Mouse (Mus musculus): ENCODE data around the gene Wdr4. TPM values are rescaled to one million over a fixed set of nuclear protein-coding genes. Genes with fewer than 3 reads are reported as not detected.

Gene Wdr4
- polyA plus RNA-seq, 1 experiment, result 48.5 TPM

GRCm38 (mm10) chr17:31531441-31532158 lies 11.8 kb upstream of the Wdr4 start:
- H3K36me3 ChIP-seq (ENCODE audit: control insufficient read depth, insufficient read depth), result peaks cover 16% of the 10 kb centered on the region
- TF ChIP-seq MAX (IDR thresholded peaks at IDR 0.05), result no peak
- TF ChIP-seq CEBPB (IDR thresholded peaks at IDR 0.05; ENCODE audit: low read depth), result no peak
- no peak for TF ChIP-seq MYOD1 (IDR thresholded peaks at IDR 0.05; ENCODE audit: control insufficient read depth, insufficient read length, low read depth)
- no peak for TF ChIP-seq MYOG (IDR thresholded peaks at IDR 0.05; ENCODE audit: control insufficient read depth, extremely low read depth, insufficient read length)
- TF ChIP-seq FOSL1 (IDR thresholded peaks at IDR 0.05; ENCODE audit: insufficient read depth, low read length, poor library complexity, severe bottlenecking), result no peak
- TF ChIP-seq CTCF (IDR thresholded peaks at IDR 0.05; ENCODE audit: control insufficient read depth, insufficient read depth, insufficient read length), result no peak
- no peak for TF ChIP-seq USF1 (IDR thresholded peaks at IDR 0.05; ENCODE audit: low read depth)

GRCm38 (mm10) chr17:31529314-31529713 lies 9.5 kb upstream of the Wdr4 start:
- no peaks in the 10 kb centered on the region for H3K27me3 ChIP-seq (ENCODE audit: control insufficient read depth, insufficient read depth, insufficient read length)
- H3K4me3 ChIP-seq (ENCODE audit: insufficient read depth, poor library complexity, severe bottlenecking), result no peak overlapping the region
- H3ac ChIP-seq (ENCODE audit: control insufficient read depth, insufficient read length, low read depth), result no peak overlapping the region
- H3K79me2 ChIP-seq (ENCODE audit: control insufficient read depth, insufficient read depth), result no peaks in the 10 kb centered on the region
- peaks cover 16% of the 10 kb centered on the region for H3K36me3 ChIP-seq (ENCODE audit: control insufficient read depth, insufficient read depth)
- no peaks in the 10 kb centered on the region for H3K79me3 ChIP-seq (ENCODE audit: low read depth)
- TF ChIP-seq MYOD1 (IDR thresholded peaks at IDR 0.05; ENCODE audit: control insufficient read depth, insufficient read length, low read depth) (no peak), CEBPB (IDR thresholded peaks at IDR 0.05; ENCODE audit: low read depth) (no peak), CTCF (IDR thresholded peaks at IDR 0.05; ENCODE audit: control insufficient read depth, insufficient read depth, insufficient read length) (no peak), FOSL1 (IDR thresholded peaks at IDR 0.05; ENCODE audit: insufficient read depth, low read length, poor library complexity, severe bottlenecking) (no peak), MYOG (IDR thresholded peaks at IDR 0.05; ENCODE audit: control insufficient read depth, extremely low read depth, insufficient read length) (no peak)

More at GRCm38 (mm10) chr17:31531441-31532158, 11.8 kb upstream of the Wdr4 start:
- Histone ChIP-seq H3K79me3 (ENCODE audit: low read depth) (no peaks in the 10 kb centered on the region), H3K79me2 (ENCODE audit: control insufficient read depth, insufficient read depth) (no peaks in the 10 kb centered on the region), H3ac (ENCODE audit: control insufficient read depth, insufficient read length, low read depth) (no peak overlapping the region), H3K27me3 (ENCODE audit: control insufficient read depth, insufficient read depth, insufficient read length) (no peaks in the 10 kb centered on the region), H3K4me3 (ENCODE audit: insufficient read depth, poor library complexity, severe bottlenecking) (no peak overlapping the region)

GRCm38 (mm10) chr17:31525816-31526215 lies 6.0 kb upstream of the Wdr4 start:
- no peaks in the 10 kb centered on the region for H3K79me2 ChIP-seq (ENCODE audit: control insufficient read depth, insufficient read depth)

GRCm38 (mm10) chr17:31525114-31525513 lies 5.3 kb upstream of the Wdr4 start:
- no peaks in the 10 kb centered on the region for H3K79me2 ChIP-seq (ENCODE audit: control insufficient read depth, insufficient read depth)
- no peak overlapping the region for H3ac ChIP-seq (ENCODE audit: control insufficient read depth, insufficient read length, low read depth)
- peaks cover 11% of the 10 kb centered on the region for H3K36me3 ChIP-seq (ENCODE audit: control insufficient read depth, insufficient read depth)

More at GRCm38 (mm10) chr17:31525816-31526215, 6.0 kb upstream of the Wdr4 start:
- Histone ChIP-seq H3K36me3 (ENCODE audit: control insufficient read depth, insufficient read depth) (peaks cover 11% of the 10 kb centered on the region), H3K4me3 (ENCODE audit: insufficient read depth, poor library complexity, severe bottlenecking) (no peak overlapping the region), H3K27me3 (ENCODE audit: control insufficient read depth, insufficient read depth, insufficient read length) (no peaks in the 10 kb centered on the region), H3ac (ENCODE audit: control insufficient read depth, insufficient read length, low read depth) (no peak overlapping the region), H3K79me3 (ENCODE audit: low read depth) (no peaks in the 10 kb centered on the region)
- TF ChIP-seq CTCF (IDR thresholded peaks at IDR 0.05; ENCODE audit: control insufficient read depth, insufficient read depth, insufficient read length), result no peak
- no peak for TF ChIP-seq MYOD1 (IDR thresholded peaks at IDR 0.05; ENCODE audit: control insufficient read depth, insufficient read length, low read depth)
- TF ChIP-seq MAX (IDR thresholded peaks at IDR 0.05), result no peak
- TF ChIP-seq USF1 (IDR thresholded peaks at IDR 0.05; ENCODE audit: low read depth), result no peak
- TF ChIP-seq FOSL1 (IDR thresholded peaks at IDR 0.05; ENCODE audit: insufficient read depth, low read length, poor library complexity, severe bottlenecking), result no peak
- TF ChIP-seq MYOG (IDR thresholded peaks at IDR 0.05; ENCODE audit: control insufficient read depth, extremely low read depth, insufficient read length), result no peak
- TF ChIP-seq CEBPB (IDR thresholded peaks at IDR 0.05; ENCODE audit: low read depth), result no peak

GRCm38 (mm10) chr17:31521948-31522347 lies 2.2 kb upstream of the Wdr4 start:
- no peaks in the 10 kb centered on the region for H3K79me2 ChIP-seq (ENCODE audit: control insufficient read depth, insufficient read depth)
- TF ChIP-seq CTCF (IDR thresholded peaks at IDR 0.05; ENCODE audit: control insufficient read depth, insufficient read depth, insufficient read length), result no peak
- TF ChIP-seq USF1 (IDR thresholded peaks at IDR 0.05; ENCODE audit: low read depth), result no peak
- TF ChIP-seq CEBPB (IDR thresholded peaks at IDR 0.05; ENCODE audit: low read depth), result no peak
- no peak for TF ChIP-seq MAX (IDR thresholded peaks at IDR 0.05)
- no peak for TF ChIP-seq MYOD1 (IDR thresholded peaks at IDR 0.05; ENCODE audit: control insufficient read depth, insufficient read length, low read depth)
- no peak for TF ChIP-seq MYOG (IDR thresholded peaks at IDR 0.05; ENCODE audit: control insufficient read depth, extremely low read depth, insufficient read length)
- no peak for TF ChIP-seq FOSL1 (IDR thresholded peaks at IDR 0.05; ENCODE audit: insufficient read depth, low read length, poor library complexity, severe bottlenecking)
- H3K4me3 ChIP-seq (ENCODE audit: insufficient read depth, poor library complexity, severe bottlenecking), result no peak overlapping the region
- no peaks in the 10 kb centered on the region for H3K79me3 ChIP-seq (ENCODE audit: low read depth)
- H3K36me3 ChIP-seq (ENCODE audit: control insufficient read depth, insufficient read depth), result no peaks in the 10 kb centered on the region
- no peak overlapping the region for H3ac ChIP-seq (ENCODE audit: control insufficient read depth, insufficient read length, low read depth)
- no peaks in the 10 kb centered on the region for H3K27me3 ChIP-seq (ENCODE audit: control insufficient read depth, insufficient read depth, insufficient read length)

More at GRCm38 (mm10) chr17:31525114-31525513, 5.3 kb upstream of the Wdr4 start:
- Histone ChIP-seq H3K27me3 (ENCODE audit: control insufficient read depth, insufficient read depth, insufficient read length) (no peaks in the 10 kb centered on the region), H3K4me3 (ENCODE audit: insufficient read depth, poor library complexity, severe bottlenecking) (no peak overlapping the region), H3K79me3 (ENCODE audit: low read depth) (no peaks in the 10 kb centered on the region)
- no peak for TF ChIP-seq MAX (IDR thresholded peaks at IDR 0.05)
- TF ChIP-seq FOSL1 (IDR thresholded peaks at IDR 0.05; ENCODE audit: insufficient read depth, low read length, poor library complexity, severe bottlenecking), result no peak
- TF ChIP-seq MYOG (IDR thresholded peaks at IDR 0.05; ENCODE audit: control insufficient read depth, extremely low read depth, insufficient read length), result no peak
- no peak for TF ChIP-seq MYOD1 (IDR thresholded peaks at IDR 0.05; ENCODE audit: control insufficient read depth, insufficient read length, low read depth)
- TF ChIP-seq CEBPB (IDR thresholded peaks at IDR 0.05; ENCODE audit: low read depth), result no peak
- no peak for TF ChIP-seq USF1 (IDR thresholded peaks at IDR 0.05; ENCODE audit: low read depth)
- TF ChIP-seq CTCF (IDR thresholded peaks at IDR 0.05; ENCODE audit: control insufficient read depth, insufficient read depth, insufficient read length), result no peak

Measured in C2C12 (cell line).